Mouse (Mus musculus) brown adipose tissue, adult 24 weeks (tissue): ENCODE data around the gene Dennd1c. TPM values are rescaled to one million over a fixed set of nuclear protein-coding genes. Genes with fewer than 3 reads are reported as not detected.

Experiments
- H3K27ac ChIP-seq: fragments of 200-500 bp; replicated peaks from 2 replicates; pipeline ENCODE4 v1.5.1; 2012; ENCODE audit warnings: low read depth, mild to moderate bottlenecking, low read length
- H3K4me1 ChIP-seq: fragments of 200-500 bp; 2 replicates; pipeline ENCODE4 v1.6.1; 2012; ENCODE audit warnings: low read length, mixed read lengths; ENCODE audit not compliant: control insufficient read depth, insufficient read depth, insufficient read length
- H3K4me3 ChIP-seq: fragments of 200-500 bp; 2 replicates; pipeline ENCODE4 v1.5.1; 2012; ENCODE audit warnings: low read depth, mild to moderate bottlenecking, low read length, moderate library complexity; ENCODE audit not compliant: insufficient read depth
- polyA plus RNA-seq: library from polyadenylated mRNA; stranded (reverse); fragments of >200 nt; gene quantifications from 2 replicates; pipeline ENCODE4 v1.2.4, GENCODE M21; 2012; ENCODE audit not compliant: missing spikeins, insufficient read depth, insufficient read length

Dennd1c gene
- polyA plus RNA-seq, 1 experiment = 4.3 TPM

DNA sequence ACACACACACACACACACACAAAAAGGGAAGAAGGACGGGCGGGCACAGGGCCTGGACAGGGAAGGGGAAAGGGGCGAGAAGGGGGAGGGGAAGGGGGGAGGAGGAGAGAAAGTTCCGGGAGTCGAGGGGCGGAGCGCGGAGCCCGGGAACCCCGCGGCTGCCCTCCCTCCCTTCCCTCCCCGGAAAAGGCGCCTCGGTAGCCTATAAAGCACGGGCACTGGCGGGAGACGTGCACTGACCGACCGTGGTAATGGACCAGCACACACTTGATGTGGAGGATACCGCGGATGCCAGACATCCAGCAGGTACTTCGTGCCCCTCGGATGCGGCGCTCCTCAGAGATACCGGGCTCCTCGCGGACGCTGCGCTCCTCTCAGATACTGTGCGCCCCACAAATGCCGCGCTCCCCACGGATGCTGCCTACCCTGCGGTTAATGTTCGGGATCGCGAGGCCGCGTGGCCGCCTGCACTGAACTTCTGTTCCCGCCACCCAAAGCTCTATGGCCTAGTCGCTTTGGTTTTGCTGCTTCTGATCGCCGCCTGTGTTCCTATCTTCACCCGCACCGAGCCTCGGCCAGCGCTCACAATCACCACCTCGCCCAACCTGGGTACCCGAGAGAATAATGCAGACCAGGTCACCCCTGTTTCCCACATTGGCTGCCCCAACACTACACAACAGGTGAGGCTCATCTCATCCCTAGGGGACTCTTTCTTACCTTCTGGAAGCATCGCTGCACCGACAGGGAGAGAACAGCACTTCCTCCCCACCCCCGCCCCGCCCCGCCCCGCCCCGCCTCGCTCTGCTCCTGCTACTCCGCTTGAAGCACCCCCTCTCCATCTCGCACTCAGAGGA, 27.1 kb upstream of the Dennd1c start, which contains the start of gene Tnfsf9:
TSS of gene Tnfsf9 (plus strand) at position 145 of the 854 bp plus-strand sequence.
- H3K4me1 ChIP-seq = peaks cover 2% of the 10 kb centered on the region; the same call in 1 of the 2 replicates
- H3K27ac ChIP-seq = no peak within 1 kb of the TSS
- peak within 1 kb of the TSS; percentile 63 for H3K4me3 ChIP-seq

DNA sequence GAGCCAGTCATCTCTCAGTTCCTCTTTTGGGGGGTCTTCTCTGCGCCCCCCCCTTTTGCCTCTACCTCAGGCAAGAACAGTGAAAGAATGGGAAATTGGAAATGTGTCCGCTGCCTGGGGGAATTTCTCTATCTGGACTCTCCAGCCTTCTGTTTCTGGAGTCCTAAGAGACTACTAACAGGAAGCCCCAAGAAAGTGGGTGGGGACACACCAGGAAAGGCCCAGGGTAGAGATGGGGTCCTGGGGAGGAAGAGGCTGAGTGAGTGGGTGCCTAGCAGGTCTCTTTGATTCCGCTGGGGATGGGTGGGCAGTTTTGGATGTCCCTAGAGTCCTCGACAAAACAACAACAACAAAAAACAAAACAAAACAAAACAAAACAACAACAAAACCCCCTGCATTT, 26.2 kb upstream of the Dennd1c start:
- Histone ChIP-seq H3K4me3 (peak overlapping the region; percentile 63), H3K27ac (no peak overlapping the region), H3K4me1 (peaks cover 2% of the 10 kb centered on the region; the same call in 1 of the 2 replicates)

DNA sequence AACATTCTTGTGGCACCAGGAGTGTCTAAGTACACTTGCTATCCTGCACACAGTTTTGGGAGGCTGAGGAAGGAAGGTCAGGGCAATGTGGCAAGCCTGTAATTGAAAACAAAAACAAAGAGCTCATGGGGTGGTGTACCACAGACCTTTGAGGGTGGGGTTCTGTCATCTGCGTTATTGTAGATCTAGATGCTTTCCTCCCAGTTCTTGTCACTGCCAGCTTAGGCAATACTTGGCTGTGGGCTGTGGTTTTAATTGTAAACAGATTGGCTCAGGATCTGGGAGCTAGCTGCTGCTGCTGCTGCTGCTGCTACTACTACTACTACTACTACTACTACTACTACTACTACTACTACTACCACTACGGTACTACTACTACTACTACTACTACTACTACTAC, 24.0 kb upstream of the Dennd1c start:
- Histone ChIP-seq H3K4me3 (no peak overlapping the region), H3K4me1 (peaks cover 2% of the 10 kb centered on the region; the same call in 1 of the 2 replicates), H3K27ac (no peak overlapping the region)

DNA sequence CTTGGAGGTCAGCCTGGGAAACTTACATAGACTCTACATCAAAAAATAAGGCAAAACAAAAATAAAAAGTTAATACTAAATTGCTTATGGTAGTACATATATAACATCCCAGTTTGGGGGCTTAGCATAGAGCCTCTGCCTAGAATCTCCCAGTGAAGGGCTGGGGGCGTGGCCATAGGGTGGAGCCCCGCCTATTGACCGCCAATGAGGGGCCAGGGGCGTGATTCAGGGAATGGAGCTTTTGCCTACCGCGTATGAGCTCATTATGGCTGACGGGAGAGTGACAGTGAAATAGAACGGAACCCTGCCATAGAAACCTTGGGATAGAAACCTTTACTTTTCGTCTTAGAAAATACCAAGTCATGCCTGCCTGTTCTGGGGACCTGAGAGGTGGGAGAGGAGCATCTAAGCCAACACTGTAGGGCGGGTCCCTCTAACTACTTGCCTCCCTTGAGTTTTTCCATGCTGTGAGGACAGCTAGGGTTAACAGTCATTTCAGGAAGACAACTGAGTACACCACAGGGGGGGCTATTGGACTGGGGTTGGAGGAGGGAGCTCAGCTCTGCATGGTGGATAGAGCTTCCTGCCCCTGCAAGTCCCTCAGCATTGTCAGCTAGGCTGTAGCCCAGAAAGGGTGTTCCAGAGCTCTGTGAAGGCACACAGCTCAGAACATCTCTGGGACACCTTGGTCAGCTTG, 21.5 kb upstream of the Dennd1c start:
- H3K4me1 ChIP-seq = peaks cover 2% of the 10 kb centered on the region; the same call in 1 of the 2 replicates
- no peak overlapping the region for H3K27ac ChIP-seq

DNA sequence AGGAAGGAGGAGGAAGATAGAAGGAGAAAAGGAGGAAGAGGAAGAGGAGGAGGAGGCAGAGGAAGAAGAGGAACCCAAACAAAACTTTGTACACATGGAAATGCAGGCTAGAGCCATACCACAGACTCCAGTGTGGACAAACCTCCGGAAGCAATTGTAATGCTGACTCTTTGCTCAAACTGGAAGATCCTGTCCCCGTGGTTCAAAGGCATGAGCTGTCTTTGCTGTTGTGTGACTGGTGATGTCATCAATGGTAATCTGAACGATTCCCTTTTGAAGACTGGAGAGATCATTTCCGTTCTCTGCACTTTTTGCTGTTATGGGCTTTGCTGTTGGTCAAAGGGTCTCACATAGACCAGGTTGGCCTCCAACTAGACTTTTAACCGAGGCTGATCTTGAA, 20.0 kb upstream of the Dennd1c start:
- Histone ChIP-seq H3K4me3 (no peak overlapping the region), H3K27ac (no peak overlapping the region)

More for the DNA sequence above, 21.5 kb upstream of the Dennd1c start:
- H3K4me3 ChIP-seq = no peak overlapping the region

DNA sequence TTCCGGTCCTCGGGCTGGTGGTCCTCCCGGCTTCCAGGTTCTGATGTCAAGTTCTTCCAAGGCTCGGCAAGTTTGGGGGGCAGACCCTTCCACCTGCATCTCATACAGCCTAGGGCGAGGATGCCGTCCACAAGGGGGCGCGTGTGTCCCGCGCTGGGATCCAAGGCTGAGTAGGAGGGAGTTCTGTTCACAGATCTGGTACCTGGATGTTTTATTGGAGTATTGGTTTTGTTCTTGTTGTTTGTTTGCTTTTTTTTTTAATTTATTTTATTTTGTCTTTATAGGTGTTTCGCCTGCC, 18.3 kb upstream of the Dennd1c start:
- H3K4me1 ChIP-seq = no peaks in the 10 kb centered on the region
- peak overlapping the region; percentile 46 for H3K4me3 ChIP-seq
- H3K27ac ChIP-seq = no peak overlapping the region

More for the DNA sequence above, 20.0 kb upstream of the Dennd1c start:
- no peaks in the 10 kb centered on the region for H3K4me1 ChIP-seq

DNA sequence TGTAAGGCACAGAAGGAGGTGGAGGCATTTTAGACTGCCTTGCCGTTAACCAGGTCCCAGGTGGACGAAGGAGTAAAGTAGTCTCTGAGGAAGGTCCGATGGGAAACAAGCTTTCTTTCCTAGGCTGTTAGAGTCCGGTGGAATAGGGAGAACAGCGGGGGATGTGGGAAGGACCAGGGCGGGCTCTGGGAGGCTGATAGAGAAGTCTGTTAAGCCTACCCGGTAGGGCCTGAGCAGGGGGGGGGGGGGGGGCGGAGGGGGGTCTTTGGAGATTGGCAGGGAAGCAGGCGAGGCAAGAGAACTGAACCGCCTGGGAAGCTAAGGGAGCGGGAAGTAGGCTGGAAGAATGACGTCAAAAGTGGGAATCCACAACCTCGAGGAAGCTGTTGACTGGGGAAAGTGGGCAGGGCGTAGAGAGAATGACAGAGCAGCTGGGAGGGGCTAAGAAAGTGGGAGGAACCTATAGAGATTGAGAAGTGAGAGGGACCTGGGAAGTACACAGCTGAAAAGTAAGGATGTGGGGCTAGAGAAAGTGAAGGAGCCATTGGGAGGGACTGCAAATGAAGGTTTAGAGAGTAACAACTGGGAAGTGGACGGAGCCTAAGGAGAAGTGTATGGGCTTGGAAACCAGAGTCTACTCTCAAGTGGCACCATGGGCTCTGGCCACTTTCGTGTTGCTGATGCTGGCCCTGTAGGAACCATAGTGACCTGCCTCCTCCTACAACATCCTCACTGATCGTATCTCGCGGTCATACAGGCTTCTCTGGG, 17.7 kb upstream of the Dennd1c start:
- H3K27ac ChIP-seq = no peak overlapping the region
- no peaks in the 10 kb centered on the region for H3K4me1 ChIP-seq
- H3K4me3 ChIP-seq = peak overlapping the region; percentile 46

DNA sequence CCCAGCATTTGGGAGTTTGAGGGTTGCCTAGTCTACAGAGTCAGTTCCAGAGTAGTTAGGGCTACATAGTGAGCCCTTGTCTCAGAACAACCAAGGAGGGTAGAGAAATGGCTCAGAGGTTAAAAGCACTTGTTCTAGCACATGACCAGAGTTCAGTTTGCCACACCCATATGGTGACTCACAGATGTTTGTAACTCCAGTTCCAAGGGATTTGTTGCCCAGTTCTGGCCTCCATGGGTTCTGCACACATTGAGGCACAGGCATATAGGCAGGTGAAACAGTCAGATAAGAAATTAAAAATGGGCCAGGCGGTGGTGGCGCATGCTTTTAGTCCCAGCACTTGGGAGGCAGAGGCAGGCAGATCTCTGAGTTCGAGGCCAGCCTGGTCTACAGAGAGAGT, 15.9 kb upstream of the Dennd1c start:
- H3K4me1 ChIP-seq = no peaks in the 10 kb centered on the region
- H3K27ac ChIP-seq = no peak overlapping the region
- H3K4me3 ChIP-seq = no peak overlapping the region

DNA sequence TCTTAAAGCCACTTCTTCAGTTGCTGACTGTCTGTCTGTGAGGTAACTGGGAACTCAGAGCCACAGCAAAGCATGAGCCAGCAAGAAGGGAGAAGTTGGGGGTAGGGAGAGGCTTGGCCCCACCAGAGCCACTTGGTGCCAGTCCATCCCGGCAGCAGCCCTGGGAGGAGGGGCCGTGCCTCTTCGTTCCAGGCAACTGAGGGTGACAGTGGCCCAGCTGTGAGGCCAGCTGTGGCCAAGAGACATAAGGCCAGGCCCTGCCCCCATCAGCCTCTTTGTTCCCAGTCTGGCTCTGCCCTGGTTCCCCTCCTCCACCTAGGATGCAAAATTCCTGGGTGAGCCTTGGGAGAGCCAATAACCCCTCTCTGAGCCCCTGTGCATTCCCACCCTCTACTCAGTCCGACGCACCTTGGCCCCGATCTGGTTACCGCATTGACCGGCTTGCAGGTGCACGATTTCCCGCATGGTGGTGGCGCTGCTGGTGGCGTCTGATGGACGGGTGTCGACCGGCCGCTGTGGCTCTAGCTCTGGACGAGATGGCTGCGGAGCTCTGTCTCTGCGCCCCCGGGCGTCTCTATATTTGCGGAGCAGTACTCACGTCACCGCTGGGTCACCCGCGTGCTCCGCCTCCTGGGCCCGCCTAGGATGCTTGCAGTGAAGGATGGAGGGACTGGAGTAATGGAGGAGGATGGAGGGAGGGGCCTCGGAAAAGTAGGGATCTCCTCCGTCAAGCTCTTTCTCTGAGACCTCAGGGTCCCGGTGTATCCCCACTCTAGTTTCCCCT, 8.9 kb upstream of the Dennd1c start, which contains the start of gene Tubb4a:
TSS of gene Tubb4a (minus strand) at position 734 of the 784 bp plus-strand sequence.
- Histone ChIP-seq H3K4me1 (no peaks in the 10 kb centered on the region), H3K27ac (no peak within 1 kb of the TSS), H3K4me3 (peak within 1 kb of the TSS; percentile 32)

DNA sequence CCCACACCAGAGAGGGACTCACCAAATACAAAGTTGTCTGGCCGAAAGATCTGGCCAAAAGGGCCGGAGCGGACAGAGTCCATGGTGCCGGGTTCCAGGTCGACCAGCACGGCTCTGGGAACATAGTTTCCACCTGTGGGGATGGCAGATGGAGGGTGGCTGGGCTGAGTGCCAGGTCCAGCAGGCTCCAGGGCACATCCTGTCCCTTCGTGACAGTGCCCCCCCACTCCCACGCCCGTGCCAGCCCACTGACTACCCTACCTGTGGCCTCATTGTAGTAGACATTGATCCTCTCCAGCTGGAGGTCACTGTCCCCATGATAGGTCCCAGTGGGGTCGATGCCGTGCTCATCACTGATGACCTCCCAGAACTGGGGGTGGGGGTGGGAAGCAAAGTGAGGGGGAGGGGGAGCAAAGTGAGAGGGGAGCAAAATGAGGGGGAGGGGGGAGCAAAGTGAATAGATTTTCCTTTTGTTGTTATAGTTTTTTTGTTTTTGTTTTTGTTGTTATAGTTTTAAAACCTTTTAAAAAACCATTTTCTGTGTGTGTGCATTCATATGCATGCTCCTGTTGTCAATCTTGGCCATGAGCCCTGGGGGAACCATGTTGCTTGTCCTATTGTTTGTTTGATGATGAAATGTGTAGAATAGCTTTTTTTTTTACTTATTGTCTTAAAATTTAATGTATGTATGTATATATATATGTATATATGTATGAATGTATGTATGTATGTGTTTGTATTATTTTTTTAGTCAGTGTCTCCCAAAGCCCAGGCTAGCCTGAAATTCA, 7.8 kb upstream of the Dennd1c start:
- Histone ChIP-seq H3K4me1 (no peaks in the 10 kb centered on the region), H3K4me3 (no peak overlapping the region), H3K27ac (no peak overlapping the region)

DNA sequence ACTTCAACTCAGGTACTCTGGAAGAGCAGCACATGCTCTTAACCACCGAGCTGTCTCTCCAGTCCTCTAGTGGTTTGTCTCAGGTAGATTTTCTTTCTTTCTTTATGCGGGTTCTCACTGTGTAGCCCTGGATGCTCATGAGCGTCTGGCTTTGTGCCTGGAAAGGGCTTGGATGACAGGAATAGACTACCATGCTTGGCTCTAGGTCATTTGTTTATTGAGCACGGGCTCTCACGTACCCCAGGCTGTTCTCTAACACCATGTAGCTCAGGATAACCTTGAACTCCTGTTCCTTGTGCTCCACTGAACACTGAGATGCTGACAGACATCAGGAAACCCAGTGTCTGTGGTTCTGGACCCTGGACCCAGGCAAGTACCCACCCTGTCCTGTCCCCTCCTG, 4.2 kb upstream of the Dennd1c start:
- no peak overlapping the region for H3K4me3 ChIP-seq
- H3K27ac ChIP-seq = no peak overlapping the region
- no peaks in the 10 kb centered on the region for H3K4me1 ChIP-seq

DNA sequence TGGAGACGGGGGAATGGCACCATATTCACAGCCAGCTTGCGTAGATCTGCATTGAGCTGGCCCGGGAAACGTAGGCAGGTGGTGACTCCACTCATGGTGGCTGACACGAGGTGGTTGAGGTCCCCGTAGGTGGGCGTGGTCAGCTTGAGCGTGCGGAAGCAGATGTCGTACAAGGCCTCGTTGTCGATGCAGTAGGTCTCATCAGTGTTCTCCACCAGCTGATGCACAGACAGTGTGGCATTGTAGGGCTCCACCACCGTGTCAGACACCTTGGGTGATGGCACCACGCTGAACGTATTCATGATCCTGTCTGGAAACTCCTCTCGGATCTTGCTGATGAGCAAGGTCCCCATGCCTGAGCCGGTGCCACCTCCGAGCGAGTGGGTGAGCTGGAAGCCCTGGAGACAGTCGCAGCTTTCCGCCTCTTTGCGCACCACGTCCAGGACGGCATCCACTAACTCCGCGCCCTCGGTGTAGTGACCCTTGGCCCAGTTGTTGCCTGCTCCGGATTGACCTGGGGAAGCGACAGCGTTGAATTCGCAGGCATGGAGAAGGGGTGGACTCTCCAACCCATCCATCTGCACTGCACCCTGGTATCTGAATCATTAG, 3.0 kb upstream of the Dennd1c start:
- no peak overlapping the region for H3K27ac ChIP-seq

DNA sequence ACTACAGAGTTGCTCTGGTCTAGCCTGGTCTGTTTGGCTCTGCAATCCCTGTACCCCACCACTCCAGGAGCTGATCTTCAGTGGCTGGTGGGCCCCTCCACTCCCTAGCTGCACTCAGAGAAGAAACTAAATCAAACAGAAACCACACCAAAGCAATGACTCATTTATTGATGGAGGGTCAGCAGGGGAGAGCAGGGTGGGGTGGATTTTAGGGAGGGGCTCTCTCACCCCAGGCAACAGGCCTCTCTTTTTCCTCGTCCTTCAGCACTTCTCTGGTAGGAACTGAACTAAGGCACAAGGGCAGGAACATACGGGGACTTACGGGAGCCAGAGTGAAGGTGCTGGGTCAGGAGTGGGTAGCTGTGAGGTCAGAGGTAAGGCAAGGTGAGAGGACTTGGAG, 1.6 kb upstream of the Dennd1c start:
- Histone ChIP-seq H3K4me3 (no peak overlapping the region), H3K4me1 (no peaks in the 10 kb centered on the region), H3K27ac (no peak overlapping the region)

More for the DNA sequence above, 3.0 kb upstream of the Dennd1c start:
- H3K4me1 ChIP-seq = no peaks in the 10 kb centered on the region
- no peak overlapping the region for H3K4me3 ChIP-seq
